Mouse (Mus musculus): Measurements from ENCODE around the gene Cfap43. TPM values are rescaled to one million over a fixed set of nuclear protein-coding genes. Genes with fewer than 3 reads are reported as not detected.
A peak's percentile ranks its signal among the peaks of the same experiment; 100 is the strongest.

The Cfap43 gene
- 1 to 10 TPM; 1.2 to 1.7 TPM for total RNA-seq (2021)

DNA sequence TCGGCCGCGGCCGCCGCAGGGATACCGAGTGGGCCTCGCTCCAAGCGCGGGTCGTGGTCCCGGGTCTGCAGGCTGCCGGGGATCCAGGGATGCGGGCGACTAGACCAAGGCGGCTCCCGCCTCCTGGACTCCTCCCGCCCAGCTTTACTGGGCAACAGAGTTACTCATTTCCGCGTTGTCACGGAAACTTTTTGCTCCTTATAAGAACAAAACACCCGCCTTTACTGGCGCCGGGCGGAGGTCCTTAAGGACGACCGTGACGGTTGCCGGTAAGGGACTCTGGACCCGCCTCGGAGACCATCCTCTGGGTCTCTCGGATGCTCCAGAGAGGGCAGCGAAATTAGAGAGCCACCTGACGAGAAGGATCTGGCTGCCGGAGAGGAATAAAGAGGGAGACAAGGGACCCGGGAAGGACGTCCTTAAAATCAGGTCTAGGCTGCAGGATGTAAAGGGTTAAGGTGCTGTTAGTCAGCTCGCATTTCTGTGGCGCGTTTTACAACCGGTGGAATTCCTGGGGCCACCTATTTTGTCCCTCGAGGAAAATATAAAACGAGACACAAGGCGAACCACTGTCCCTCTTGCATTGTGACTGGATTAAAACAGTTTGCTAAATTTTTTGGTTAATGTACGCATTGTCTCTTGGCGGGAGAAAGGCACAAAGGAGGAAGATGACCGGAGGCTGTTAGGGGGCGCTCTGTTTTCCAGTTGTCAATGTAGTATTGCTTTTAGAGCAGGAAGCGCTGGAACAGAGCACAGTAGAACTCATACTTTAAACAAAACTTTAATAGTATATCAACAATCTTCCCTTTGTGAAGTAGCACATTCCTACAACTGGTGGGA, at the start of gene Cfap43, which contains the start of gene Itprip:
Gene Cfap43 (minus strand): TSS at position 162 of the 840 bp plus-strand sequence.
Gene Itprip (minus strand): TSS at position 174 of the 840 bp plus-strand sequence.
- intact Hi-C loops (cut with DNase I) = no loop called here
- DNase-seq = peak; percentile 68

DNA sequence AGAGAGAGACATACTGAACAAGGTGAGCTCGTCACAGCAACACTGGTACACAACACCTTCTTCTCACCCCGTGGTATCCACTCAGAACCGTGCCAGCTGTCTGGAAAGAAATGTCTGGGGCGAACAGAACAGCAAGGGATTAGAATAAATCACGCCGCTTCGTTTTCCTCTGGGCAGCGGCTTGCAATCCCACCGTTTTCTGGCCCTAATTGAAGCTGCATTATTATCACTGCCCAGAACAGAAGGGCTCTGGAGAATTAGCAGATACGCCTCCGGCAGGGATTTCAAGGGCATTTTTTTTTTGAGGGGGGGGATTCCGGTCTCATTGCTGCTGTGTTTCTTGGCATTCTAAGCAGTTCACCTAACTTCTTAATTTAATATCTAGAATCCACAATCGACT, 39.1 kb upstream of the Cfap43 start:
- no peak for DNase-seq
- intact Hi-C loops (cut with DNase I) = no loop called here

DNA sequence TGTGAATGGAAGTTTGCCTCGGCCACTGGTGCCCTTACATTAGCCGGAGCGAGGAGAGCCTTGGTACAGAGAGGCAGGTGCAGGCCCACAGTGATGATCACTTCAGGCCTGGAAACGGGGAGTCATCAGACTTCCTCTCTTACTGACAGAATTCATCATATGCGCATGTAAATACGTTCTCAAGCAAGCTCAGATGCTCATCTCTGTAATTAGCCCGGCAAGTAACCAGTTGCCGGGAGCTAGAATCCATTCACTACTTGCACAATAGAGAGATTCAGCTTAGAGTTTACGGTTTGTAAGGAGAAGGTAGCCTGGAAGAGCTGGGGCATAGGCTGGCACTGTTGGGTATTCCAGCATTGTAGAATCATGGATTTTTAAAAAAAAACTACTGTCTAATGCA, 34.1 kb upstream of the Cfap43 start:
- intact Hi-C loops (cut with DNase I) = no loop called here
- no peak for DNase-seq

DNA sequence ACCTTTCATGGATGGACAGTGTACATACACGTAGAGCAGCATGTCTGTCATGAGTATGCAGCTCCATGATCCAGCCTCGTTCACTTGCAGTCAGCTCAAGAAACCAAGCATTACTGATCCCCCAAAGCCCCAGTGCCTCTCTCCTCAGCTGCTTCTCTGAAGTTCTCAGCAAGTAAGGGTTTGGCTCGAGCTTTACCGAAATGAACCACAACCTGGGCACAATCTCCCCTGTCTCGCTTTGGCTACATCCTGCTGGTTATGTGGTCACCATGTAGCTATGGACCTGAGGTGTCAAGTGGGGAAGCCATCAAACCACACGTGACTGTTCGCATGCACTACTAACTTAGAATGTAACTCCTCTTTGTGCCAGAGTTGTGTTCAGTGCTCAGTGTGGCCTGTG, 31.9 kb upstream of the Cfap43 start:
- no peak for DNase-seq
- intact Hi-C loops (cut with DNase I) = no loop called here

DNA sequence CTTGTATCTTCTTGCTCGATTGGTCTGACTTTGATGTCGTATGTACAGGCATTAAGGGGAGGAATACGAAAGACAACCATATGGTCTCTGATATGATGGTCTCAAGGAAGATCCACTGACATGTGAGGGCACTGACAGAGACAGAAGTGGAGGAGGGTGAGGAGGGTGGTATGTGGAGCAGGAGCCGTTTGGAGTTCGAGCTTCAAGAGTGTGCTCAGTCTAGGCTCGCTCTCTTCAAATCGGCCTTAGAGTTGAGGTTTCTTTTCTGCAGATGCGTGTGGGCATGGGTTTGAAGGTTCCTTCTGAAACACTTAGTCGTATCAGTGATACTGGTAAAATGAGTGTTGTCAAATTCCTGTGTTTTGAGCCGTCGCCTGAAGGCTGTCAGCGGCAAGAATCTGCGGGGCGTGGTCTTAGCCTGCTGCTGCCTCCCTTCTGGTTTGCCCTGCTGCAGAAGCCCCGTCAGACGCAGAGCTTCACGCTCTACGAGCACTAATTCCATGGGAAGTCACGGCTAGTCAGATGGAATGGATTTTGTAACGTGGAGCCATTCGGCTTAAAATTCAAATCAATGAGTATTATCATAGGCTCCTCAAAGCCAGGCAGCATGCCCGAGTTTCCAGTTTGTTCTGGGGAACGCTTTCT, 27.9 kb upstream of the Cfap43 start:
- DNase-seq = peak; percentile 14
- intact Hi-C loops (cut with DNase I) = no loop called here

DNA sequence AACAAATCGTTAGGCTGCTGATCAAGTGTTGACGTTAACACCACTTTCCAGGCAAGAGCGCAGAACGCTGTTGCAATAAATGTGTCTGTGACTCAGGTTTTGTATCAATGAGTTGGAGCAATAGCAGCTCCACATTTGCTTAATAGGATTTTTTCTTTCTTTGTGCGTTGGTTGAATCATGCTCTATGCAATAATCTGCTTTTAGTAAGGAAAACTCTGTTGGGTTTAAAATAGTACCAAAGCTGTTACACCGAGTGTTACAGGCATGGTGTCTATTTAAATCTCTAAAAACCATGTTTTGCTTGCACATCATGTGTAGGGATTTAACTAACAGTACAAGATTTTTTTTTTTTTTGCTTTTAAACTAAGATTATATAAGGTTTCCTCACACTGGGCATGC, 20.3 kb upstream of the Cfap43 start:
- intact Hi-C loops (cut with DNase I) = no loop called here
- no peak for DNase-seq

DNA sequence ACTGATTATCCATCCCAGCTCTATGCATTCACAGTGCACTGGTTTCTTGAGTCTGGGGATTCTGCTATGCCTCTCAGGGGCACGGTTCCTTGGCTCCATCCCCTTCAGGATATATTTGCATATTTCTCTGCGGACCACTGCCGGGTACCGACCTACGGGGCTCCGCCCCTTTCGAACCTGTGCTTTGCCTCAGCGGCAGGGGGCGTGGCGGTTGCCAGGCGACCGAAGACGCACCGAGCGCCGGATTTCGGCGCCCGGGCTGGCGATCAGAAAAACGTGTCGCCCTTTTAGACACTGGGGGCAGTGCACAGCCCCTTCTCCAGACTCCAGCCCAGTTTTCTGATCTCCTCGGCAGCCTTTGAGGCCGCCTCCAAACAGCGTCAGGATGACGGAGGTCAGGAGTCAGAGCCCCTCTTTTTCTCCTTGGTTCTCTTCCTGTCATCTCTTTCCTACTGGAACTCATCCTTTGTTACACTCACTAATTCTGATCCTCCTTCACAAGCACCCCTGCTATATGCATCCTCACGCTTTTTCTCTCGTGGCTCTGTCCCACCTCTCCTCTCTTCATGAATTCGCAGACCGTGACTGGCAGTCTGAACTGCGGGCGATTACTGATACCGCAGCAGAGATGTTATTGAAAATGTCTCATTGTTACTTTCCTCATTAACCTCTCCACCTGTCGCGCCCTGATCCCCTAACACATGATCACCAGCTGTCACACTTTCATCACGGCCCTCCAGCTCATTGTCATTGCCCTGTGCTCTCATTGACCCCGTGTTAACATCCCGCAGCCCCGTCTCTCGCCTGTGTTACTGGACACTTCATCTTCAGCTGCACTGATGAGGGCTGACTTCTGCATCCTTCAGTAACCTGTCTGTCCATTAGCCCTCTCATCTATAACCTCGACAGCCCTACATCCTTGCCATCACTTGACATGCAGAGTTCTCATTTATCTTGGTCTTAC, 18.6 kb upstream of the Cfap43 start, which contains the start of gene Cfap58:
Gene Cfap58 (plus strand): TSS at position 233 of the 964 bp plus-strand sequence.
- intact Hi-C loops (cut with DNase I) = no loop called here
- DNase-seq = peak; percentile 83

DNA sequence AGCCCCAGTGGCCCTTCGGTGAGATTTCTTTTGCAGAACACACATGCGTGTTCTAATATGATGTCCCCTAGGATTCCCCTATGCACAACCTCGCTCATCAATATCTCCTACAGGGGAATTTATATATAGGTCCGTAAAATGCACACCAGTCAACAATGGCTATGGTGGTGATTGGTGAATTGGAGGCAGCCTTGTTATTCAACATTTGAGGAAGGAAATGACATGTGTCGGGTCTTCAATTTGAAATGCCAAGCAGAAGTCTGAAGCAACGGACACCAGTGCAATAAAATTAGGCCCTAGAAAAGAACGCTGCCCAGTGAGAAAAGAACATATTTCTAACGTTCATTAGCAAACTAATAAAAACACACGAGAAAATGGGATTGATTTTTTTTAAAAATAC, 17.9 kb upstream of the Cfap43 start:
- intact Hi-C loops (cut with DNase I) = no loop called here
- no peak for DNase-seq

DNA sequence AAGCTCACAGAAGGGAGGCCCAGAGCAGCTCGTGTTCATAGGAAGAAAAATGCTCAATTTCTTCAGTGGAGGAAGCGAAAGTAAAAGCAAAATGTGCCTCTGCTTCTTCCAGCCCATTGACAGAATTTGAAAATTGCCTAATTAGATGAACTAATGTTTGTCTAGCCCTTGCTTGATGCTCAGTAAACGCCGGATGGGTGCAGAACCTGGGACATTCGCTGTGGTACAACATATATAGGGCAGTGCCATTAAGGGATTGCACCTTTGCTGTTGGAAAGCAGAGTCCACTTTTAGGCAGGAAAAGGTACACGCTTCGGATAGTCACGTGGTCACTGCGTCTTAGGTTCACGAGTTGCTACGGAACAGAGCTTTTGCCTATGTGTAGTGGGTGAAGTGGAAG, 17.4 kb upstream of the Cfap43 start:
- DNase-seq = no peak
- intact Hi-C loops (cut with DNase I) = no loop called here

DNA sequence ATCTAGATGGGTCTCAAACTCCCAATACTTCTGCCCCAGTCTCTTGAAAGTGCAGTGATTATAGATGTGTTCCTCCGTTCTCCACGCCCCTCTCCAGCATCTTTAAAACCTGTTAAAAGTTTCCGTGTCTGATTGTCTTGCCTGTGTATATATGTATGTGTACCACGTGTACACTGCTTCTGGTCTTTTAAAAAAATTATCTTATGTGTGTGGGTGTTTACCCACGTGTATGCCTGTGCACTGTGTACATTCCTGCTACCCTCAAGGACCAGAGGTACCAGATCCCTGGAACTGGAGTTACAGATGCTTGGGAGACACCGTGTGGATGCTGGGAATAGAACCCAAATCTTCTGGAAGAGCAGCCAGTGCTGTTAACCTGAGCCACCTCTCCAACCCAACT, 16.4 kb upstream of the Cfap43 start:
- DNase-seq = no peak
- intact Hi-C loops (cut with DNase I) = no loop called here

DNA sequence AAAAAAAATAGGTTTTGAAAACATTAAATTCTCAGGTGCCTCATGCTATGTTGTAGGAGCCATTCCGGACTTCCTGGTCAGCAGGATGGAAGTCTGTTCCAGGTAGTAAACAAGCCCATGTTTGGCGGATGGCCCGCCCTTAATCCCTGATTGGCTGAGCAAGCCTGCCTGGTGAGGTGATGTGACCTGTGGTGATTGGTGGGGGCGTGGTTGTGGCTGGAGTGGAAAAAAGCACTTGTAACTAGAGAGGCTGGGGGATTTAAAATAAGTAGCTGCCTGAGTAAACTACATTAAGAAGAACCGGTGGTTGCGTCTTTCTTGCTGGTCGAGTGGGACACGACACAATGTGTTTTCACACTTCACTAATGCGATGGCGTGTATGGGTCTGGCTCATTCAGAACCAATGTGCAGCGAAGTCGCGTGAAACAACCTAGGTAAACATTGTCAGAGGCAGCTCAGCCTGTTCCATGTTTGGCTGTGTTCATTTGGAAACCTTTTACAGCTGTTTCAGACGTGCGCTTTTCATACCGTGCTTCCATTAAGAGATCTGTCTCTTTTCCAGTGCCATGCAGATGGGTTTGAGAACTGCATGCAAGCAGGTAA, 15.7 kb upstream of the Cfap43 start:
- intact Hi-C loops (cut with DNase I) = no loop called here
- no peak for DNase-seq

DNA sequence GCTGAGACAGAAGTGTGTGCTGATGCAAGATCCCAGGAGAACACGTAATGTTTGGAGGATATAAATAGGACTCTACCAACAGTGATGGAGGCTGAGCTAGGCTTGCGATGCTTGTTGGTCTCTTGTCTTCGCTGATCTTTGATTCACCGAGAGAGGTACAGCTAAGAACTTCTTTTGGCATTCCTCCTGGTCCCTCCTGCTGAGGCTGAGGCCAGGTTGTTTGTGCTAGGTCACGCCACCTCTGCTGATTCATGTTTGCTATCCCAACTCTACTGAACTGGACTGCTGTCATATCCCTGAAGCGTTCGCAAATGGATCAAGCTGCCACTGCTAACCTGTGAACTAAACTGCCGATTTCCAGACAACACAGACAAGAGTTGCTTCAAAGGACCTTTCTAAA, 15.1 kb upstream of the Cfap43 start:
- no peak for DNase-seq
- intact Hi-C loops (cut with DNase I) = no loop called here

DNA sequence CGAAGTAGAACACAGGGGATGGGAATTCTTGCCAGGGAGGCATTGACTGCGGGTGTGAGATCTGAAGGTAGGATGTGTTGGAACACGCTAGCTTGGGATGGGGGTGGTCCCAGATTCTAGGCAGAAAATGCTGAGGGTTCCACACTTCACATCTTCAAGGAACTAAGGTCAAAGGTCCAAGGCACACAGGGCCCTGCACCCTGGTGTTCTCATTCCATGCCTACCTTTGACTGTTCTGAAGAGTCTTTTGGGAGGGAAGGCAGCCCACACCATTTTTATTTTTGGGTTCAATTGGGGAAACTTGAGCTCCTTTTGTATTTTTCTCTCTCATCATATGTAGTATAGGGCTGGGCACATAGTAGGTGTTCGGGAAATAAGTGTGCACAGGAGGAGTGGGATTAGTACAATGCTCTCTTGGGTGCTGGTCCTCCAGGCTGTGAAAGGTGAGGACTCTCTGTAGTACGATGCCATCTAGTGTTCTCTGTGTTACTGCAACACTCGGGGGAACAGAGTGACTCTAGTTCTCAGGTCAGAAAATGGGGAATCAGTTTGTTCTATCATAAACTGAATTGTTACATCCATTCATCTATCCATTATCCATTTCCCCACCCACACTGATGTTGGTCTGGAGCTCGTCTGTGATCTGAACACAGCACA, 13.0 kb upstream of the Cfap43 start:
- peak; percentile 15 for DNase-seq
- intact Hi-C loops (cut with DNase I) = loop anchor here (2.0 kb wide), 1 partner anchor 49 kb away; no protein-coding TSS in a partner anchor

DNA sequence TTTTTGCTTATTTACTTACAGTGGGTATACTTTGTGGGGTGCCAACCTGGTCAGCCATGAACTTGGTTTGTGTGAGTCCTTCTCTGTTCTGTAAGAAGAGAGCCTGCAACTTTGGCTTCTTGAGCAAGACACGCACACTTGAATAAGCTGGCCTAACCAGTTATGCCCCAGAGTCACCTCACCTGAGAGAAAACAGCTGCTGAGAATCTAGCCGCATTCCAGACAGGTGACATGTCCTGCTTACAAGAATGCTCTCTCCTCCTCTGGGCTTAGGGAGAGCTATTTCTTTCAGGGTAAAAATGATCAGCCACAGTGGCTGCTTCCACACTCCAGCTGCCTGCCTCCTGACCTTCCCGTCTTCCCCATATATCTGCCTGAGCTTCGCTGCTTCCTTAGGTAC, 10.0 kb upstream of the Cfap43 start:
- intact Hi-C loops (cut with DNase I) = no loop called here
- DNase-seq = no peak

DNA sequence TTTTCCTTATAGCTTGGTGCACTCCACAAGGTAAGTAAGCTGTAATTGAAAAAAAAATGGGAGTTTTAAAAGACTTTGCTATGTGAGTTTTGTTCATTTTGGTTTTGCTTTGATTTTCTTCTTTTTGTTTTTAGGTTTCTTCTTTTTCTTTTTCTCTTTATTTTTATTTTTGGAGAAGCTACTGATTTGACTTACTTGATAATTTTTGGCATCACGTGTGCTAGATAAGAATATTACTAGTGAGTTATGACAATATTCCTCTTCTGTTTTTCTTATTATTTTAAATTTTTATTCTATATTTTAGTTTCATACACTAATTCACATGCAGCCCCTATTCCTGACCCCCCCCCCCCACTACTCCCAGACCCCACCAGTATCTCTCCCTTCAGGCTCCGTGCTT, 7.9 kb upstream of the Cfap43 start:
- intact Hi-C loops (cut with DNase I) = no loop called here
- no peak for DNase-seq

DNA sequence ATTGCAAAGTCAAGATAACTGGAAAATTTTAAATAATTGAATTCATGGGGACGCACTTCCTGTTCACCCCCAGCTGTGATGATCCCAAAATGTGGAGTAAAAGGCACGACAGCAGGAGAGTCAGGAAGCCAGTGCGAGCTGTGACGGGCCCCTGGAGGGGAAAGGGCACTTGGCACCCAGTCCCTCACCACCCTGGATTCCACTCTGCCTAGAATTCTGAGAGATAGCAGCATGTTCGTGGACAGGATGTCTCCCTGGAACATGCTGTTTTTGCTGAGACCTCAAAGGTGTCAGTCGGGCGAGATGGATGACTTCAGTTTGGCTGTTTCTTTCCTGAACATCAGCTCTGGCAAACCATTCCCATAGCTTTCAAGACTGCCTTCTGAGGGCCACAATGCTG, 6.7 kb upstream of the Cfap43 start:
- DNase-seq = no peak
- intact Hi-C loops (cut with DNase I) = no loop called here

DNA sequence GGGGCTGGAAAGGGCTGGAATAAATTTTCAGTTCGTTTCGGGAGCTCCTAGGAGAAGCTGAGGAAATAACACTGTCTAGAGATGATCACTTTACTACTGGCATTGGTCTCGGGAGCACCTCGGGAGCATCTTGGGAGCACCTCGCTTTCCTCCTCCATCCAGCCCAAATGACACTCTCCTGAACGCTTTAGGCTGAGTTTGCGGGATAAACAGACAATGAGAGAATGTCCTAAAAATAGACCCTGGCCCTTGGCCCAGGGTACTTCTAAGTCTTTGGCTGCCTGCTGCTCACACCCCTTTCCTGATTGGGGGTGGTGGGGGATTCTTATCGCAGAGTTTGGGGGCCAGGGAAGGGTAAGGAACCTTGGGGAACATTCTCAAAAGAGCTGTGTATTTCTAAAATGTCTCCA, 884 bp upstream of the Cfap43 start:
- no peak for DNase-seq
- intact Hi-C loops (cut with DNase I) = no loop called here

DNA sequence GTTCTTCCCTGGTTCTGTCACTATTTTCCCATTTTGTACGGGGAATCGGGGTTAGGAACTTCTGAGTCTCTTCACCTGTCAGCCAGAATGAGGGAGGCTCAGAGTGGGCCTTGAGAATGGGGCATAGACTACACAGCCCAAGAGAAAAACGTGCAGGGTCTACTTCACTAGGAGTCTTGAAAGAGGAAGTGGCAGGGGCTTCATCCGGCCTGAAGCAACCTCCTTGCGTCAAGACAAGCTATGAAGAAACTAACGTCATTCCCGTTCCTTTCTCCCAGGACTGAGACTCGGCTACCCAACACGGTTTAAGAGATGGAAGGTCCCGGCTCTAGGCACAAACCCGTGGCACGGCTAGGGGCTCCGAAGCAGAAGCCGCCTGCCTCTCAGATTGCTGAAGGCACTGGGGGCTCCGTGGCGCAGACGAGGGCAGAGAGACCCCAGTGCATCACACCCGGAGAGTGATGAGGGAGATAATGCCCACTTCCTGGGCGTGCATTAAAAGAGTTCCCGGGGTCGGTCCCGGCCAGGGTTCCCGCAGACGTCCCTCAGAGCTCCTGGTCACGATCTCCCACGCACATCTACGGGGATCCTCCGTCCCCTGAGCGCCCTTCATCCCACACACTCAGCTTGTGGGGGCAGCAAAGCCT, 509 bp downstream of the Cfap43 start:
- no peak for DNase-seq
- intact Hi-C loops (cut with DNase I) = no loop called here

DNA sequence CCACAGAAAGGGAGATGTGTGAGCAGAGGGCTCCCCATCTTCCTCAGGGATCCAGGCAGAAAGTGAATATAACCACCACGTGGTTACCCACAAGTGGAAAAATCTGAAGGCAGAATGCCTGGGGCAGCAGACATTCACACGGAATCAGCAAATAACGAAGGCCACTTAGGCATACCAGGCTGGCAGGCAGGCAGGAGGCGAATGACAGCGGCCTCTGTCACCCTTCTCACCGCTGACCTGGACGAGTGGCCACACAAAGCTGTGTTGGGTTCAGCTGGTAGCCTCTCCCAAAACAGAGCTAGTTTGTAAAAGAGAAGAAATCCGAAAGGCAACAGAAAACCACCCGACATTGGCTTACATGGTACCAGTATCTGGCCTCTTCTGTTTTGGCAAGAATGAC, 1.1 kb downstream of the Cfap43 start:
- DNase-seq = no peak
- intact Hi-C loops (cut with DNase I) = no loop called here

DNA sequence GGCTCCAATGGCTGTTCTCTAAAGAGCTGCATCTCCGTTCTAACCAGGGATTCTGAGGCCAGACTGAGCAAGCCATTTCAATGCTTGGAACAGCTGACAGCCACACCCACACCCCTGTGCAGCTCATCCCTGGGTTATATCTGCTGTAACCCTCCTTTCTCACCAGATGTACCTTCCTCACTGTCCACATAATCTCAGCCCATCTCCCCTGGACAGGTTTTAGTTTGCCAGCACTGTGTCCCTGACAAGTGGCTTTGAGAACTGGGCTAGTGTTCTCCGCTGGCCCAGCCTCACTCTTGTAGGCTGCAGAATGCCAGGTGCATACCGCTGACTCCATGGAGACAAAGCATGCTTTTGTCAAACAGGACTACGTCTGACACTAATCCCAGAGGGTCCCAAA, 1.7 kb downstream of the Cfap43 start:
- intact Hi-C loops (cut with DNase I) = no loop called here
- no peak for DNase-seq

Measured in left cerebral cortex, postnatal 4 days (tissue).